Mouse (Mus musculus) neural tube, embryonic 12.5 days (tissue): Measurements from ENCODE around the gene Npas1. TPM values are rescaled to one million over a fixed set of nuclear protein-coding genes. Genes with fewer than 3 reads are reported as not detected.
A peak's percentile ranks its signal among the peaks of the same experiment; 100 is the strongest.

Experiments
- ATAC-seq: fragments of 200-750 bp; cut with Nextera tagmentation; 2 replicates; pipeline ENCODE4 v1.8.0; 2017; ENCODE audit warnings: low read depth, mild to moderate bottlenecking, moderate TSS enrichment, moderate library complexity; ENCODE audit not compliant: low FRiP score
- H3K27ac ChIP-seq: fragments of 300-500 bp; sonication (generic); 2 replicates; pipeline ENCODE4 v1.5.1; 2016
- H3K27me3 ChIP-seq: fragments of 300-500 bp; sonication (generic); replicated peaks from 2 replicates; pipeline ENCODE4 v1.6.1; 2016; ENCODE audit warnings: mild to moderate bottlenecking
- H3K36me3 ChIP-seq: fragments of 300-500 bp; sonication (generic); 2 replicates; pipeline ENCODE4 v1.6.1; 2016; ENCODE audit warnings: mild to moderate bottlenecking
- H3K4me1 ChIP-seq: fragments of 300-500 bp; sonication (generic); 2 replicates; pipeline ENCODE4 v1.6.1; 2016
- H3K4me2 ChIP-seq: fragments of 300-500 bp; sonication (generic); replicated peaks from 2 replicates; pipeline ENCODE4 v1.6.1; 2016; ENCODE audit warnings: mild to moderate bottlenecking
- H3K4me3 ChIP-seq: fragments of 300-500 bp; sonication (generic); 2 replicates; pipeline ENCODE4 v1.5.1; 2016
- H3K9ac ChIP-seq: fragments of 300-500 bp; sonication (generic); 2 replicates; pipeline ENCODE4 v1.6.1; 2016; ENCODE audit warnings: mild to moderate bottlenecking
- H3K9me3 ChIP-seq: fragments of 300-500 bp; sonication (generic); 2 replicates; pipeline ENCODE4 v1.6.1; 2016; ENCODE audit warnings: mild to moderate bottlenecking
- WGBS: fragments of 180-500 bp; shearing (Covaris S2); methylation state at CpG from one replicate; pipeline ENCODE4 v1.1.7; 2016; 5-methylcytosine and 5-hydroxymethylcytosine counted together
- polyA plus RNA-seq: library from polyadenylated mRNA; unstranded; fragments of >200 nt; fragmentation: Nextera tagmentation; extraction: Ambion mirVana; gene quantifications from 2 replicates; pipeline ENCODE4 v1.2.1, GENCODE M21; 2016

Npas1 gene
- polyA plus RNA-seq, 1 experiment from 2014 or later: 1.0 TPM

DNA sequence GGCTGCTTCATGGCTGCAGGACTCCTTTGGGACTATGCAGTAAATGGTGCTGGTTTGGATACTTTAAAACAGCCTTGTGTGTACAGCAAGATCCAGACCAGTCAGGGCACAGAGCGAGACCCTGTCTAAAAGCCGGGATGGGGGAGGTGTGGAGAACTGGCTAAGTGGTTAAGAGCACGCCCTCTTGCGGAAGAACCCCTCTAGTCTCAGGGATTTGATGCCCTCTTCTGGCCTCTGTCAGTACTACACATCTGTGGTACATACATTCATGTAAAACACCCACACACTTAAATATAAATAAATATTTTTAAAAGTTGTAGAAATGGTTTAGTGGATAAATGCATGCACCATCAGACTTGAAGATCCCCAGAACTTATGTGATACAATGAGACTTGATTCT is 11.0 kb downstream of the Npas1 start:
- 70% methylated on average over 4 of the region's 4 CpGs for WGBS
- H3K4me1 ChIP-seq: no peaks in the 10 kb centered on the region
- ATAC-seq: no peak
- H3K4me2 ChIP-seq: no peak overlapping the region
- peaks cover 31% of the 10 kb centered on the region; the same call in 1 of the 2 replicates for H3K27me3 ChIP-seq
- H3K9ac ChIP-seq: no peak overlapping the region
- no peak overlapping the region for H3K27ac ChIP-seq
- H3K4me3 ChIP-seq: no peak overlapping the region
- H3K9me3 ChIP-seq: no peaks in the 10 kb centered on the region
- no peaks in the 10 kb centered on the region for H3K36me3 ChIP-seq

DNA sequence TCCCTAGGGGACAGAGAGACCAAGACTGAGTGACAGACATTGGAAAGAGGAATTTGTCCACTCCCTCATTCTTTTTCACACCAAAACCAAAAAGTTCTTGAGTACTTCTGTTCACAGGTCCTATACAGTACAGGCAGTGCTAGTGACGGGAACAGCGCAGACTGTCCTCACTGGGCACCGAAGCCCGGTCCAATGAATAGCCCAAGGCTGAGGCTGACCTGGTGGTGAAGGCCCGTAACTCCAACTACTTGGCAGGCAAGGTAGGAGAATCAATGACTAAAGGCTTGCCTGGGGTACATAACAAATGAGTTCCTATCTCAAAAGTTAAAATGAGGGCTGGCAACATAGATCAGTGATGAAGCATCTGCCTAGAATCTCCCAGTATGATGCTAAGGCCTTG is 12.0 kb downstream of the Npas1 start:
- Histone ChIP-seq H3K9me3 (no peaks in the 10 kb centered on the region), H3K4me3 (no peak overlapping the region), H3K36me3 (no peaks in the 10 kb centered on the region), H3K4me1 (0 out of 2 replicates have a peak, but pooled peaks cover 5% of the 10 kb centered on the region), H3K27me3 (peaks cover 28% of the 10 kb centered on the region; the same call in 1 of the 2 replicates), H3K9ac (no peak overlapping the region), H3K27ac (no peak overlapping the region), H3K4me2 (no peak overlapping the region)
- WGBS: 94% methylated on average over 5 of the region's 5 CpGs
- ATAC-seq: no peak

DNA sequence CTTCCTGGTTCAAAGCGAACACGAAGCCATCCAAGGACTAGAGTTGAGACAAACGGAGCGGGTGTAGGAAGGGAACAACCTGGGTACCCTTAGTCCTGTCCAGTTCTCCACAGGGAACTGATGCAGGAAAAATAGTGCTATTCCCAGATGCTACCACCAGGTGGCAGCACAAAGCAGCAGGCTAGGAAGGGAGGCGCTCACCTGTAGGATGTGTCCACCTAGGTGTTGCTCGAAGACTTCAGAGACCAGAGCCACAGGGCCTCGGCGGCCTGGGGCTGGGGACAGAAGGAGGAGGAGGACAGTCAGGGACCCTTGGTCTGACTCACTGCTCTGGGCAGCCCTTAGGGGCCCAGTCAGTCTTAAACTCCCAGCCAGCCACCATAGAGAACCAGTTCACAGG is 12.4 kb downstream of the Npas1 start:
- Histone ChIP-seq H3K36me3 (no peaks in the 10 kb centered on the region), H3K4me1 (0 out of 2 replicates have a peak, but pooled peaks cover 5% of the 10 kb centered on the region), H3K27me3 (peaks cover 28% of the 10 kb centered on the region; the same call in 1 of the 2 replicates), H3K4me3 (no peak overlapping the region), H3K9ac (no peak overlapping the region), H3K4me2 (no peak overlapping the region), H3K27ac (no peak overlapping the region), H3K9me3 (no peaks in the 10 kb centered on the region)
- ATAC-seq: no peak
- WGBS: 15% methylated on average over 8 of the region's 8 CpGs

DNA sequence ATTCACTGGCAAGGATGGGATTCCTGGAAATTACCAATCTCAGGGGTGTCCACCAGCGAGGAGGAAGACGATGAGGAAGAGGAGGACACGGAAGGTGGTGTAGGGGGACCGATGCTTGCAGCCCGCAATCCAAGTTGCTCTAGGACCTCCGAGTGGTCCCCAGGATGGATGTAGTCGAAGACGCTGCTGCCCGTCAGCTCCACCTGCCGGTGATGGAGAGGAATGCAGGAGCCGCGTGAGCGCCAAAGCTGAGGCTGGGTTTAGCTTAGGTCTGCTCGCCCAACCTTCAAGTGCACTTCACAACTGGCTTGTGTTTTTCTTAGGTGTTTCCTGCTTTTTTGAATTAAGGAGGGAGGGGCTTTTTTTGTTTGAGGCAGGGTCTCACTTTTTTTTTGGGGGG is 14.3 kb downstream of the Npas1 start:
- Histone ChIP-seq H3K9me3 (no peaks in the 10 kb centered on the region; the same call in 1 of the 2 replicates), H3K27ac (no peak overlapping the region), H3K4me1 (0 out of 2 replicates have a peak, but pooled peaks cover 5% of the 10 kb centered on the region), H3K4me3 (no peak overlapping the region), H3K4me2 (no peak overlapping the region), H3K27me3 (peaks cover 16% of the 10 kb centered on the region; the same call in 1 of the 2 replicates), H3K36me3 (peaks cover 3% of the 10 kb centered on the region; the same call in 1 of the 2 replicates), H3K9ac (no peak overlapping the region)
- 0 out of 2 replicates have a peak, but pooled peaks have one; percentile 48 for ATAC-seq
- WGBS: 5% methylated on average over 14 of the region's 14 CpGs

DNA sequence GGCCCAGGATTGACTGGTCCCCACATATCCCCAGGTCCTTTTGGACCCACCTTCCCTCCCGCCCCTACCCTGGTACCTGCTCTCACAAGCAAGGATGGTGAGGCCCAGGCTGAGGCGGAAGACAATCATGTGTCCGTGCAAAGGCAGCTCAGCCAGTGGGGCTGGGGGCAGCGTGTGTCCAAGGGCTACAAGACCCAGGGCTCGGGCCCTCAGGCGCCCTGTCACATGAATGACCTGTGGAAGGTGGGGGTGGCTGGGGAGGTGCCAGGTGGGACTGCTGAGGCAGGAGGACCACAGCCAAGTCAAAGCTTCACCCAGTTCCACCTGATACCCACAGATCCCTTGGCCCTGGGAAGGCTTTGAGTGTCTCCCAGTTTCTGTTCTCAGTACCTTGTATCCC is 15.8 kb downstream of the Npas1 start:
- Histone ChIP-seq H3K27ac (no peak overlapping the region), H3K9ac (no peak overlapping the region), H3K4me1 (0 out of 2 replicates have a peak, but pooled peaks cover 5% of the 10 kb centered on the region), H3K9me3 (no peaks in the 10 kb centered on the region; the same call in 1 of the 2 replicates), H3K4me2 (no peak overlapping the region), H3K36me3 (peaks cover 3% of the 10 kb centered on the region; the same call in 1 of the 2 replicates), H3K27me3 (peaks cover 13% of the 10 kb centered on the region; the same call in 1 of the 2 replicates), H3K4me3 (no peak overlapping the region)
- WGBS: 91% methylated on average over 6 of the region's 6 CpGs
- no peak for ATAC-seq

DNA sequence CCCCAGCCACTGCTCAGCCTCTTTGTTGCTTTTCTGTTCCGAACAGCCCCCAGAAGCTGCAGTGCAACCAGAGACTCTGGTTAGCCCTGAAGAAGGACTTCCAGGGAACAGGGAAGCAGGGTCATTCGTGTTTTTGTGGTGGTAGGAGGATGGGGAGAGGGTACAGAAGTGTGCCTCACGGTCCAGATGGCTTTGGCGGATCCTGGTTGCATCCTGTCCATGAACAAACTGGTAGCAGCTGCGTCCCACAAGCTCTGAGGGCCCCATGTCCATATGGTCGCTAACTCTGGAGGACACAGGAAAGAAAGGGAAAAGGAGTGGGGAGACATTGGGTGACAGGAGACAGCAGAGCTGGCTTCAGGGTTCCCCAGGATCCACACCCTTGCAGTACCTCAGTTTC is 16.4 kb downstream of the Npas1 start:
- no peak overlapping the region for H3K4me2 ChIP-seq
- no peak overlapping the region for H3K9ac ChIP-seq
- no peaks in the 10 kb centered on the region; the same call in 1 of the 2 replicates for H3K9me3 ChIP-seq
- no peak overlapping the region for H3K4me3 ChIP-seq
- 61% methylated on average over 6 of the region's 6 CpGs for WGBS
- H3K27ac ChIP-seq: no peak overlapping the region
- ATAC-seq: no peak
- peaks cover 13% of the 10 kb centered on the region; the same call in 1 of the 2 replicates for H3K27me3 ChIP-seq
- H3K36me3 ChIP-seq: peaks cover 3% of the 10 kb centered on the region; the same call in 1 of the 2 replicates
- 0 out of 2 replicates have a peak, but pooled peaks cover 5% of the 10 kb centered on the region for H3K4me1 ChIP-seq

DNA sequence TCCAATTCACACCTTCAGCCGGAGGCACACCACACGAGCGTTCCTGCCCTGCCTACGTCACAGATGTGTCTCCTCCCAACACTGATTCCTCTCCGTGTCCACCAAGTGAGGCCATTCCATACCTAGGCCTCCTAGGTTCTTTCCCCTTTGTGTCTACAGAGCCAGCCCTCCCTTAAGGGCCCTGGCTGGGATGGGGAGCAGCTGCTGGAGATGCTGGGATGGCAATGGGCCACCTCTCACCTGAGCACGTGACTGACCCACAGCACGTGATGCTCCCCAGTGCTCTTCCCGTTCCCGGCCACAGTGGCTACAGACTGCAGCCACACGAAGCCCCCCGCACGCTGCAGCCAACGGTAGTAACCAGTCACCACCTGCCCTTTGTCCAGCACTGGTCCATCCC is 17.0 kb downstream of the Npas1 start:
- Histone ChIP-seq H3K4me3 (no peak overlapping the region), H3K36me3 (peaks cover 3% of the 10 kb centered on the region), H3K9me3 (no peaks in the 10 kb centered on the region; the same call in 1 of the 2 replicates), H3K27ac (no peak overlapping the region), H3K4me1 (0 out of 2 replicates have a peak, but pooled peaks cover 5% of the 10 kb centered on the region), H3K9ac (no peak overlapping the region), H3K4me2 (no peak overlapping the region), H3K27me3 (peaks cover 13% of the 10 kb centered on the region; the same call in 1 of the 2 replicates)
- WGBS: 63% methylated on average over 13 of the region's 13 CpGs
- no peak for ATAC-seq

DNA sequence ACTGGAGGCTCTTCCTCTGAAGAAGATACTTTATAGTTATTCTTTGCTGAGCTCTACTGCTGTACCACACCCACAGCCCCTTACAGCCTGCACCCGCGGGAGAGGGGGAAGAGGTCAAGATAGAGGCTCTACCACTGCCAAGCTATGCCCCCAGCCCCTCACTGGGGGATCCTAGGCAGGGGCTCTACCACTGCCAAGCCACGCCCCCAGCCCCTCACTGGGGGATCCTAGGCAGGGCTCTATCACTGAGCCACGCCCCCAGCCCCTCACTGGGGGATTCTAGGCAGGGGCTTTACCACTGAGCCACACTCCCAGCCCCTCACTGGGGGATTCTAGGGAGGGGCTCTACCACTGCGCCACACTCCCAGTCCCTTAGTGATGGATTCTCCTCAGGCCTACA is 21.2 kb downstream of the Npas1 start:
- Histone ChIP-seq H3K9ac (no peak overlapping the region), H3K36me3 (peaks cover 8% of the 10 kb centered on the region), H3K4me2 (no peak overlapping the region), H3K9me3 (no peaks in the 10 kb centered on the region; the same call in 1 of the 2 replicates), H3K27ac (no peak overlapping the region), H3K4me3 (no peak overlapping the region), H3K27me3 (0 out of 2 replicates have a peak, but pooled peaks cover 8% of the 10 kb centered on the region), H3K4me1 (peaks cover 15% of the 10 kb centered on the region; the same call in 1 of the 2 replicates)
- no peak for ATAC-seq
- 87% methylated on average over 5 of the region's 5 CpGs for whole genome bisulfite sequencing

DNA sequence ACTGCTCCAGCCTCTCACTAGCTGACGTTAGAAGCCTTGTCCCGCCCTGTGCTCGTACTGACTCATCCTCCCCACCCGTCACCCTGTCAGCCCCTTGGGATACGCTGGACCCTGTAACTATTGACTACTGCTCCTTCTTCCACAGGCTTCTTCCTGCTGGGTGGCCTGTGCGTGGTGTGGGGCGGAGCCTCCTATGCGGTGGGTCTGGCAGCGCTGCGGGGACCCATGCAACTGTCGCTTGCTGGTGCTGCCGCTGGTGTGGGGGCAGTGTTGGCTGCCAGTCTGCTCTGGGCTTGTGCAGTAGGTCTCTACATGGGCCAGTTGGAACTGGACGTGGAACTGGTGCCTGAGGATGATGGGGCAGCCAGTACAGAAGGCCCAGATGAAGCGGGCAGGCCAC is 22.5 kb downstream of the Npas1 start:
- Histone ChIP-seq H3K4me1 (peaks cover 10% of the 10 kb centered on the region; the same call in 1 of the 2 replicates), H3K4me3 (no peak overlapping the region), H3K9ac (no peak overlapping the region), H3K36me3 (peaks cover 8% of the 10 kb centered on the region), H3K4me2 (no peak overlapping the region), H3K27ac (no peak overlapping the region), H3K9me3 (no peaks in the 10 kb centered on the region; the same call in 1 of the 2 replicates), H3K27me3 (no peaks in the 10 kb centered on the region)
- no peak for ATAC-seq
- WGBS: 97% methylated on average over 14 of the region's 14 CpGs

DNA sequence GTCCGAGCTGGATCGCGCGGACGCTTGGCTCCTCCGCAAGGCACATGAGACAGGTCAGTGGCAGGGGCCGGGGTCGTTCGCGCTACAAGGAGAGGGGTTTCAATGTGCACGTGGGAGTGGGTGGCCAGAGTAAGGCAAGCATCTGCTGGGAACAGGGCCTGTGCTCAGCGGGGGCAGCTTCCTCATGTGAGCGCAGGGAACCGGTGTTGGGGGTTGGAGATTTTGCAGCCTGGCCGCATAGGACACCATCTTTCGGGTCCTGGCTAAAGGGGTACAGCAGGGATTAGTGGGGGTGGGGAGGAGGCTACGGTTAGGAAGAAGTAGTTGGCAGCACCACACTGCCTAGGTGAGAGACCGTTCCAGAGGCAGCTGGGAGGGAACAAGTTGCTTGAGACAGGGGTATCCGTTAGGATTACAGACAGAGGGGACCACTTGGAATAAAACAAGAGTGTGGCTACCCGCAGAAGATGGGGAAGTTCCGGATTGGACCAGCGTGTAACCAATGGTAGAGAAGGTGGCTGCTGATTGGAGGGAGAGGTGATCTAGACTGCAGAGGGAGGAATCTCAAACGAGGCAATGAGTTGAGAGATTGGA is 24.3 kb downstream of the Npas1 start:
- H3K4me2 ChIP-seq: peak overlapping the region; percentile 93
- no peaks in the 10 kb centered on the region for H3K9me3 ChIP-seq
- H3K36me3 ChIP-seq: peaks cover 5% of the 10 kb centered on the region
- peaks cover 10% of the 10 kb centered on the region; the same call in 1 of the 2 replicates for H3K4me1 ChIP-seq
- H3K9ac ChIP-seq: peak overlapping the region; percentile 66
- under 1% methylated on average over 23 of the region's 23 CpGs for WGBS
- peak; percentile 83 for ATAC-seq
- H3K4me3 ChIP-seq: peak overlapping the region; percentile 63
- peak overlapping the region; percentile 32; the same call in 1 of the 2 replicates for H3K27ac ChIP-seq
- no peaks in the 10 kb centered on the region for H3K27me3 ChIP-seq

DNA sequence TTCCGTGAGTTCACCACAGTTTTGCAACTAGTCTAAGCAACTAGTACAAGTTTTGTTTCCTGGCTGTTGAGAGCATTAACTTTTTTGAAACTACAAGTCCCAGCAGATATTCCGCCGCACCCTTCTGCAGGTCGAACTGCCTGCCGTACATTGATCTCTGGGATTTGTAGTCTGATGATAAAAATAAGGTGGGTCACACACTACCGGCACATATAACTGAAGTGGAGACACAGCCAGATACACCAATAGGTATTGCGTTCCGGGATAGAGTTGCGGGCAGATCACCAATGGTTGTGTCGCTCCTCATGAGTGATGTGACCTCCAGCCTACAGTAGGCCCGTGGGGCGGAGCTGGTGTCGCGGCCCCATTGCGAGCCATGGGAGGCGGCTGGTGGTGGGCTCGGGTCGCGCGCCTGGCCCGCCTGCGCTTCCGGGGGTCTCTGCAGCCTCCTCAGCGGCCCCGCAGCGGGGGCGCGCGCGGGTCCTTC is 24.9 kb downstream of the Npas1 start, which contains the start of gene Tmem160:
TSS of gene Tmem160 (plus strand) at position 193 of the 487 bp plus-strand sequence.
- H3K27ac ChIP-seq: peak within 1 kb of the TSS; percentile 32; the same call in 1 of the 2 replicates

DNA sequence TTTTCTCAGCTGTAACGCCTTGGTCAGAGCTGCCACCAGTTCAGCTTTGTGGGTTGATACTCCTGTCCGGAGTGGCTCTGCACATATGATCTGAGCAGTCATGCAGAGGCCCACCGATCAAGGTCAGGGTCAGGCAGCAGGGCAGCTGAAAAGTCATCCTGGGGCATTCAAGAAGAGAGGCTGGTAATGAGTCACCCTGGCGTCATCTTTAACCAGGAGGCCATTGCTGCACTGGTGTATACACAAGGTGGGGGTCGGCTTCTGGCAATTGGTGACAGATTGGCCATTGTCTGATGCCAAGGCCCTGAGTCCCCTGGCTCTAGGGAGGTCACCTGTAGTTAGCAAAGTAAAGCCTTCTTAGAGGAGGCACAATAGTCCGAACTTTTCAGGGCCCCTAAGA is 25.9 kb downstream of the Npas1 start:
- Histone ChIP-seq H3K9ac (no peak overlapping the region), H3K27me3 (no peaks in the 10 kb centered on the region), H3K9me3 (no peaks in the 10 kb centered on the region), H3K4me1 (peaks cover 10% of the 10 kb centered on the region; the same call in 1 of the 2 replicates), H3K4me2 (no peak overlapping the region), H3K36me3 (peaks cover 5% of the 10 kb centered on the region), H3K4me3 (no peak overlapping the region), H3K27ac (no peak overlapping the region)
- ATAC-seq: no peak
- 87% methylated on average over 6 of the region's 6 CpGs for WGBS

More for the DNA sequence above, 24.9 kb downstream of the Npas1 start, which contains the start of gene Tmem160:
- peak within 1 kb of the TSS; percentile 63 for H3K4me3 ChIP-seq
- H3K4me2 ChIP-seq: peak within 1 kb of the TSS; percentile 93
- 1% methylated on average over 30 of the region's 30 CpGs for WGBS
- peak within 1 kb of the TSS; percentile 66 for H3K9ac ChIP-seq
- H3K9me3 ChIP-seq: no peaks in the 10 kb centered on the region
- ATAC-seq: peak; percentile 97
- H3K4me1 ChIP-seq: peaks cover 10% of the 10 kb centered on the region; the same call in 1 of the 2 replicates
- H3K36me3 ChIP-seq: peaks cover 5% of the 10 kb centered on the region
- no peaks in the 10 kb centered on the region for H3K27me3 ChIP-seq
